Mouse (Mus musculus) hematopoietic stem cell, adult 5-6 weeks (primary cell): ENCODE data around the gene Rad51c. TPM values are rescaled to one million over a fixed set of nuclear protein-coding genes. Genes with fewer than 3 reads are reported as not detected.
A peak's percentile ranks its signal among the peaks of the same experiment; 100 is the strongest.
"Not testable (repeated sequence)": the region's sequence is repeated elsewhere in the genome, so short reads cannot be mapped to it uniquely, and the experiment has no call there.

Experiments used
- ATAC-seq, 2 experiments: fragments of 125-278 bp in 1 of 2; replicated peaks in 1 of 2; 2 replicates each; pipeline ENCODE4 v1.8.0; 2016 to 2017; ENCODE audit warnings: inconsistent platforms in 2 of 2, mild to moderate bottlenecking in 2 of 2, moderate number of reproducible peaks in 2 of 2, low read depth in 1 of 2, moderate TSS enrichment in 1 of 2; ENCODE audit not compliant: low FRiP score in 2 of 2, poor library complexity in 2 of 2, severe bottlenecking in 2 of 2, insufficient read depth in 1 of 2, low TSS enrichment in 1 of 2
- total RNA-seq: library from RNA; stranded (forward); fragments of 172-1452, 232-1000 nt; gene quantifications from 2 replicates; pipeline ENCODE4 v1.2.3, GENCODE M21; 2017

Gene Rad51c
- total RNA-seq, 1 experiment from 2014 or later: 13.4 TPM

DNA sequence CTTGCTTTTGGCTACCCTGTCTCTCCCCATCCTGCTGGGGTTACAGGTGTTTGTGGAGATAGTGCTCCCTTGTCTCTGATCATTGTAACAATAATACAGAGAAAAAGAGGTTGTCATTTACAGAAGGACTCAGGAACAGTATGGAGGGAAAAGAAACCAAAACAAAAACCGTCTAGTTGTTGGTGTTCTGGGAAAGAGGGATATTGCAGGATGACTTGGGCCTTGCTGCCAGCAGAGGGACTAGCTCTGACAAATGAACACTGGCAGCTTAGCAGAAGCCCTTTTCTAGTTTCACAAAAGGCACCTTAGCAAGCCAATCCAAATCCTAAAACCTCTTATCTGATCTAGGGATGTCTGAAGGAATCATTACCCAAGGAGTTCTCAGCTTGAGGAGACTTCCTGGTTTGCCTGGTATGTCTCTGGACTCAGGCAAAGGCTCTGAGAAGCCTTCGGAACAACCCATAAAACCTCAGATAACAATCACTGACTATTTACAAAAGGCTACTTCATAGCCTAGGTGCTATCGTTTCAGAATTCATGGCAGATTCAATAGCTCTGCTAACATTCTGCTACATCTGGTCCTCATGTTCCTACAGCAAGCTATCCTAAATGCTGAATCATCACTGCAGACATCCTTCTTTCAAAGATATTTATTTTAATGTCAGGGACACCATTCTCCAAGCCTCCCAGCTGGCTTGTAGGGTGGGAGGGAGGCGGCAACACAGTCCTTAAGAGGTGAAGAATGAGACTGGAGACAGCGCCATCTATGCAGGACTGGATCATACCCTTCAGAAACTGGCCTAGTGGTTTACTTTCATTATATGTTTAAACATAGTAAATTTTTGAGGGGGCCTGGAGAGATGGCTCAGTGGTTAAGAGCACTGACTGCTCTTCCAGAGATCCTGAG is 31.8 kb upstream of the Rad51c start:
- no peak for ATAC-seq

DNA sequence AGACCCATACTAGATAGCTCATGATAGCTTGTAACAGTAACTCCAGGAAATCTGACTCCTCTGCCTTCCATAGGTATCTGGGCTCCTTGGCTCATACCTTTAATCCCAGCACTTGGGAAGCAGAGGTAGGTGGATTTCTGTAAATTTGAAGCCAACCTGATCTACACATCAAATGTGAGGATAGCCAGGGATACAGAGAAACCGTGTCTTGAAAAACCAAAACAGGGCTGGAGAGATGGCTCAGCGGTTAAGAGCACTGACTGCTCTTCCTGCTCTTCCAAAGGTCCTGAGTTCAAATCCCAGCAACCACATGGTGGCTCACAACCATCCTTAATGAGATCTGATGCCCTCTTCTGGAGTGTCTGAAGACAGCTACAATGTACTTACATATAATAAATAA is 30.4 kb upstream of the Rad51c start:
- not testable (repeated sequence) for ATAC-seq

DNA sequence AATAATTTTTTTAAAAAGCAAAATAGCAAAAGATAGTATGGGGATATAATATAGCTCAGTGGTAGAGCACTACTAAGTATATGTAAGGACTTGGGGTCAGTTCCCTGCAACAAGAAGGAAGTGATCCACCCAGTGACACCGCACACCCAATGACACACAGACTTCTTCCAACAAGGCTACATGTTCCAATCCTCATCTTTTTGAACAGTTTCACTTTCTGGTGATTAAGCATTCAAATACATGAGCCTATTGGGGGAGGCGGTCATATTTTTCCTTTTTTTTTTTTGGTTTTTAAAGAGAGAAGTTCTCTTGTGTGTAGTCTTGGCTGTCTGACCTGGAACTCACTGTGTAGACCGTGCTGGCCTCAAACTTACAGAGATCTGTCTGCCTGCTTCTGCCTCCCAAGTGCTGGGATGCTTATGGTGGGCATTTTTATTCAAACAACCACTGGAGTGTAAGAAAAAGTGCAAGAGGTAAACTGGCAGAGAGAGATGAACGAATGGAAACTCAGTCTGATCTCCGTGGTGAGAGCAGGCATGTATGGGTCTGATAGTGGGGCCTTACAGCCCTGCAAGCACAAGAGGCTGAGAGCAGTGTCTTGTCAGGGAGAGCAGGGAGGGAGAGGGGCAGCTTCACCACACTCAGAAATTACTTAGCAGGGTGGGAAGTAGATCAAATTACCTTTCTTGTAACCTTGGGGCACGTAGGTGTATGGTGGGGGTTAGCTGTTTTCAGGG is 28.3 kb upstream of the Rad51c start:
- ATAC-seq: no peak

DNA sequence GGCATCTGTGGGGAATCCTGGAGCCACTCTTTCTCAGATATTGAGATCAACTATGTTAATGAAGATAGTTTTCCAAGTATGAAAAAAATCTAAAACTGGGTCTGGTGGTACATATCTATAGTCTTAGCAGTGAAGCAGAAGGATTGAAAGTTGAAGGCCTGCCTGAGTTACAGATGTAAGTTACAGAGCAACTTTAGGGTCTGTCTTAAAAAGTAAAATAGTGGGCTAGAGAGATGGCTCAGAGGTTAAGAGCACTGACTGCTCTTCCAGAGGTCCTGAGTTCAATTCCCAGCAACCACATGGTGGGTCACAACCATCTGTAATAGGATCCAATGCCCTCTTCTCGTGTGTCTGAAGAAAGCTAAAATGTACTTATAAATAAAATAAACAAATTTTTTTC is 27.7 kb upstream of the Rad51c start:
- no peak for ATAC-seq

DNA sequence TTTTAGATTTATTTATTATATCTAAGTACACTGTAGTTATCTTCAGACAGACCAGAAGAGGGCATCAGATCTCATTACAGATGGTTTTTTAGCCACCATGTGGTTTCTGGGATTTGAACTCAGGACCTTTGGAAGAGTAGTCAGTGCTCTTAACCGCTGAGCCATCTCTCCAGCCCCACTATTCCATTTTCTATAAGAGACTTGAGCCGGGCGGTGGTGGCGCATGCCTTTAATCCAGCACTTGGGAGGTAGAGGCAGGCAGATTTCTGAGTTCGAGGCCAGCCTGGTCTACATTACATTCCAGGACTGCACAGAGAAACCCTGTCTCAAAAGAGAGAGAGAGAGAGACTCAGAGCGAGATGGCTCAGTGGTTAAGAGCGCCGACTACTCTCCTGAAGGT is 27.1 kb upstream of the Rad51c start:
- ATAC-seq: not testable (repeated sequence)

DNA sequence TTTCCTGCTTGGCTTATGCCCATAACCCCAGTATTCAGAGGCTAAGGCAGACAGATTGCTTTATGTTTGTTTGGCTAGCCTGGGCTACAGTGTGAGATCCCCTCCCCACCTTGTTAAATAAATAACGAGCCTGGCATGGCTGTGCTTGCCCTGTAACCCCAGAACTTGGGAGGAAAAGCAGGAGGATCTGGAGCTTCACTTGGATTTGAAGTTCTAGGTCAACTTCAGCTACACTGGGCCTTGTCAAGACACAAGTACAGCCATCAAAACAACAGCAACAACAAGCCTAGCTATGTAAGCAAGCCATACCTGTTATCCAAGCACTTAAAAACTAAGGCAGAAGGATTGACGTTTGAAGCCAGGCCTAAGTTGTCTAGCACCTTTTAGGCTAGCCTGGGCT is 25.6 kb upstream of the Rad51c start:
- no peak for ATAC-seq

DNA sequence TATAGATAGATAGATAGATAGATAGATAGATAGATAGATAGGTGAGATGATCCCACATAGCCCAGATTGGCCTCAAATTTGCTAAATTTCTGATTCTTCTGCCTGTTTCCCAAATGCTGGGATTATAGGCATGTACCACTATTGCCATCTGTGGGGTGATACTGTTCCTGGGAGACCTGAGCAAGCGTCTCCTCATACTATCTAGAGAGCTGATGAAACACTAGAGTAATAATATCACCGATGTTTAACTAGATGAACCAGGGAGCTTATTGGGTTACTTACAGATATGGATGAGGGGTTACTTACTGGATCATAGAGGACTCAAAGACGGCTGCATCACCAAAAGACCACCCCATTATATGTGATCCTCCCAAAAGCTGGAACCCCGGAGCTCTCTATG is 24.6 kb upstream of the Rad51c start:
- no peak for ATAC-seq

DNA sequence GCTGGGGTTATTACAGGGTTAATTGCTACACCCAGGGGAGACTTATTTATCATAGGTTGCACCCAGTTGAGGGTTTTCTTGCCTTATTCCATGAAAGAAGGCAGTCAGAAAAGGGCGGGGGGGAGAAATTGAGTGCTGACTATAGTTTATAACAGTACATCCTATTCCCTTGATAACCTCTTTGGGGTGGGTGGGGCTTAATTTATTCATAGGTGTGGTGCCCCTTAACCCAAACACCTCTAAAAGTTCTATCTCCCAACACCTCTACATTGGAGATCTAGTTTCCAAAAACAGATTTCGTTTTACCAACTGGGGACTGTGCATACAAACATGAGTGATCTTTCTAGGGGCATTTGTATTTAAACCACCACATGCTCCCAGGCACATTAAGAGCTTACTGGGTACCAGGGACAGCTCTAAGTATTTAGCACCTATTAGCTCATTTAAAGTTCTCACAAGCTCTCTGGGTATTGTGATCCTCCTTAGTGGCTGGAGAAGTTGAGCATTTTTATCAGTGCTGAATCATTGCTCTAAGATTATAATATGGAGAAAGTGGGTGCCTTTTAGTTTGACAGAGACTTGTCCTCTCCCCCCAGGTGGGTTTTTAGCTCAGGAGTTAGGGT is 23.4 kb upstream of the Rad51c start:
- no peak for ATAC-seq

DNA sequence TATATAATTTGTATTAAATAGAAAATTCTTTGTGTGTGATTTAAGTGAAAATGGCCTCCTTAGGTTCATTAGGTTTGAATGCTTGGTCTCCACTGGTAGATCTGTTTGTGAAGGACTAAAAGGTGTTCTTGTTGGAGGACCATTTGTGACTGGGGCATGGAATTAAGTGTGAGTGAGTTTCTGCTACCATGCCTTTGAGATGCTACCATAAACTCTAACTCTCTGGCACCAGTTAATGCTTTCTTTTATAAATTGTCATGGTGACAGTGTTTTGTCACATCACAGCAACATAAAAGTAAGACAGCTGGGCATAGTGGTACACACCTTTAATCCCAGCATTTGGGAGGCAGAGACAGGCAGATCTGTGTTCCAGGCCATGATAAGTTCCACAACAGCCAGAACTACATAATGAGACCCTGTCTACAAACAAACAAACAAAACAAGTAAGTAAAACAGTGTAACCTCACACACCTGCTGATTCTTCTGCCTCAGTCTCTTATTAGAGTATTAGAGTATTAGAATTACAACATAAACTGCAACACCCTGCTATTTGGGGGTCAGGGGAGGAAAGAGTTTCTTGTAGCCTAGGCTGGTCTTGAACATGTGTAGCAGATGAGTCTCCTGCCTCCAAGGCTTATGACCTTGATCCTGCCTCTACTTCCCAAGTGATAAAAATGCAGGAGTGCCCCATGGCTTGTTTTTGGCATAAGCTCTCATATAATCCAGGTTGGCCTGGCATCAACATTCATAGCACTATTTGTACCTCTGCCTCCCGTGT is 22.7 kb upstream of the Rad51c start:
- ATAC-seq: peak; percentile 32 to 37

DNA sequence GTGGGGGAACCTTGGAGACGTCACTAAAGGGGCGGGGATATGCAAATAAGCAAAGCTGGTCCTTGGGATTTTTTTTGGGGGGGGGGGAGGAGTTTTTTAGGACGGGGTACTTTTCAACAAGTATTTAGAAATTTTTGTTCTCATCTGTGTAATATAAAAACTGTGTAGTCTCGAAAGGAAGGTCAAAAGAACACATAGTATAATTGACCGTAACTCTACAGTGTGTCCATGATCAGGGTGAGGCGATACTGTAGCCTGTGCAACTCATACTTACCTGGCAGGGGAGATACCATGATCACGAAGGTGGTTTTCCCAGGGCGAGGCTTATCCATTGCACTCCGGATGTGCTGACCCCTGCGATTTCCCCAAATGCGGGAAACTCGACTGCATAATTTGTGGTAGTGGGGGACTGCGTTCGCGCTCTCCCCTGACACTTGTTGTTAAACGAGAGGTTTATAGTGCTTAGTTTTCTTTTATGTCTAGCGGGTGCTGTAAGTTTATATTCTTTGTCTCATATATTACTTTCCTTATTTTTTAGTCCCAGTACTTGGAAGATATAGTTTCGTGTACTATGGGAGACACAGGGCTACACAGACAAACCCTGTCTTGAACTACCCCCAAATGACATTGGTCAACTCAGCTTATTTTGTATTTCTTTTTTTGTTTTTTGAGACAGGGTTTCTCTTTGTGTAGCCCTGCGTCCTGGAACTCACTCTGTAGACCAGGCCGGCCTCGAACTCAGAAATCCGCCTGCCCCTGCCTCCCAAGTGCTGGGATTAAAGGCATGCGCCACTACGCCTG is 21.9 kb upstream of the Rad51c start:
- peak; percentile 48 to 54 for ATAC-seq

DNA sequence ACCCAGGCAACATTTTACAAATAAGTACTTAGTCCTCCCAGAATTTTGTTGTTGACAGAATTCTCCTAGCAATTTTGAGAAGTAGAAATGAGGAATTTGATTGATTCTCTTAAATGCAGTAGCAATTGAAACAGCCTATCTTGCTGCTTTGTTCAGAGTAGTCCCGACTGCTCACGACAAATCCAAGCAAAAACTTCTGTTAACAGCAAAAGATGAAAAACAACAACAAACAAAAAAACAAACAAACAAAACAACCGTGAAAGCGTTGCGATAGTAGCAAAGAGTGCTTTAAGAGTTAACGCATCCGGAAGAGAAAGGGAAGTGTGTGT is 21.3 kb upstream of the Rad51c start:
- no peak for ATAC-seq

DNA sequence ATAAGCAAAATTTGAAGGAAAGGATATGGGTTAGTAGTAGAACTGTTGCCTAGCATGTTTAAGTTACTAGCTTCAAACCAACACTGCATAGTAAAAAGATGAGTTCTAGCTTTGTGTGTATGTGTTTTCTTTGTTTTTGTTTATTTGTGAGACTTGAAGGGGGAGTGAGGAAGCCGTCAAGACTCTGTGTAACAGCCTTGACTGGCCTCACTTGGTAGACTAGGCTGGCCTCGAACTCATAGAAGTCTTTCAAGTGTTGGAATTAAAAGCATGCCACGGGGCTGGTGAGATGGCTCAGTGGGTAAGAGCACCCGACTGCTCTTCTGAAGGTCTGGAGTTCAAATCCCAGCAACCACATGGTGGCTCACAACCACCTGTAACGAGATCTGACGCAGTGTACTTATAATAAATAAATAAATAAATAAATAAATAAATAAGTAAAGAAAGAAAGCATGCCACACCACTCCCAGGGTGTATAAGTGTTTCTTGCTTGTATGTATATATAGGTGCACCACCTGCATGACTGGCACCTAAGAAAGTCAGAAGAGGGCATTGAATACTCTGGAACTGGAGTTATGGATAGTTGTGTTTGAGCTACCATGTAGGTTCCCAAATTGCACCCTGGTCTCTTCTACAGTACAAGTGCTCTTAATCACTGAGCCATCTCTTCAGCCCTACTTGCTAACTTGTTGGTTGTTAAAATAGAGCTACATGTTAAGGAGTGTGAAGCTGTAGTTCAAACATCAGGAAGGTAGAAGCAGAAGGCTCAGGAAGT is 19.0 kb upstream of the Rad51c start:
- peak in 1 of 2 experiments; percentile 8; a peak in 1 of 4 replicates for ATAC-seq

DNA sequence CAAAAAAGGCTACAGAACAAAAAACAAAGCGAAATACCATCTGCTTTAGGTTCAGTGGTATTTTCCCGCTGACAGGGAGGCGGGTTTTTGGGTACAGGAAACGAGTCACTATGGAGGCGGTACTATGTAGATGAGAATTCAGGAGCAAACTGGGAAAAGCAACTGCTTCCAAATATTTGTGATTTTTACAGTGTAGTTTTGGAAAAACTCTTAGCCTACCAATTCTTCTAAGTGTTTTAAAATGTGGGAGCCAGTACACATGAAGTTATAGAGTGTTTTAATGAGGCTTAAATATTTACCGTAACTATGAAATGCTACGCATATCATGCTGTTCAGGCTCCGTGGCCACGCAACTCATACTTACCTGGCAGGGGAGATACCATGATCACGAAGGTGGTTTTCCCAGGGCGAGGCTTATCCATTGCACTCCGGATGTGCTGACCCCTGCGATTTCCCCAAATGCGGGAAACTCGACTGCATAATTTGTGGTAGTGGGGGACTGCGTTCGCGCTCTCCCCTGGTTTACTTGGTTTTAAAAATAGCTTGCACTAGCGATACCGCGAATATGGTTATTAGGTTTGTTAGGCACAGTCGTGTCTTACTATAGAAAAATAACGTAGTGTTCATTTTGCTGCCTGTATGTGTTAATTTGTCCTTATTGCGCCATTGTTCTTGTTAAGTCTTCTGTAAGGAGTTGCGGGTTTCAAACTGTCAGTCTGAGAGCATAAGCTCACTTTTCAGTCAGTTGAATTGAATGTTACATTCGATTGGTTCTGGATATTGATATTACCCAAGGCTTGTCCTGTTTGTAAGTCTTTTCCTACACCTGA is 18.0 kb upstream of the Rad51c start:
- ATAC-seq: peak; percentile 76 to 77

DNA sequence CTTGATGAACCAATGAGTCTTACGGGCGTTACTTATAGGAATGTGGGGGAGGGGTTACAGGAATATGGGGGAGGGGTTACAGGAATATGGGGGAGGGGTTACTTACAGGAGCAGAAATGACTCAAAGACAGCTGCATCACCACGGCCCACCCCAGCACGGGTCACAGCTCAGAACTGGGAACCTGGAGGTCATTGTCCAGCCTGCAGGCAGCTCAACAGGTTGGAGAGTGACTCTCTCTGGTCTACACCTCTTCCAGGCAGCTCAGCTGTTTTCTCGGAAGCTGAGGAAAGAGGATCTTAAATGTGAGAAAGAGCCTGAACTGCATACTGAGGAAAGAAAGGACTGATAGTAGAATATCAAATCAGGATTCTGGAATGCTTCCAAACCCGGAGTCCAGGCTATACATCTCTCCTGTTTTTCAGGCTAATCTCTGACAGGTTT is 17.0 kb upstream of the Rad51c start:
- no peak for ATAC-seq

DNA sequence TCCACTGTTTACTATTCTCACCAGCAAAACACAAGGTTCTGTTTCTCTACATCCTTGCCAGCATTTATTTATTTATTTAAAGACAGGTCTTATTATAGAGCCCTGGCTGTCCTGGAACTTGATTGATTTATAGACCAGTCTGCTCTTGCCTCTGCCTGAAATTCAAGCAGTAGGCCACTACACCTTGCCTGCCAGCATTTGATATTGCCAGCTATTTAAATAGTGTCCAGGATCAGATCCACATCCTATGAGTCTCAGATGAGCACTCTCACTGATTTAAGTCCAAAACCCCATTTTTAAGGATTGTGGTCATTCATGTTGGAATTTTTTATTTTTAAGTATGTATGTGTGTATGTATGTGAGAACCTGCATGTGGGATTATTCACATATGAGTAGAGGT is 16.1 kb upstream of the Rad51c start:
- ATAC-seq: no peak
